Mouse (Mus musculus): ENCODE measurements around the gene Il22ra1. TPM values are rescaled to one million over a fixed set of nuclear protein-coding genes. Genes with fewer than 3 reads are reported as not detected.
A peak's percentile ranks its signal among the peaks of the same experiment; 100 is the strongest.

The Il22ra1 gene
- polyA plus RNA-seq, 1 experiment from 2014 or later = not detected

GRCm38 (mm10) chr4:135787271-135787670 is 59.3 kb downstream of the Il22ra1 start:
- Histone ChIP-seq H3K4me3 (ENCODE audit: low read depth, low read length) (no peak overlapping the region), H3K36me3 (ENCODE audit: control insufficient read depth, insufficient read depth, low read length) (no peaks in the 10 kb centered on the region), H3K4me2 (ENCODE audit: low read length) (no peak overlapping the region), H3K4me1 (ENCODE audit: control insufficient read depth, insufficient read depth, low read length) (no peaks in the 10 kb centered on the region), H3K27me3 (replicated peaks; ENCODE audit: control insufficient read depth, insufficient read depth, low read length) (no peaks in the 10 kb centered on the region), H3K9me3 (replicated peaks; ENCODE audit: control insufficient read depth, low read length) (no peaks in the 10 kb centered on the region), H3K27ac (ENCODE audit: low read depth, low read length) (no peak overlapping the region), H3K9ac (ENCODE audit: low read length) (no peak overlapping the region)
- ATAC-seq = no peak
- no peak for DNase-seq (ENCODE audit: low spot score)
- 90% methylated on average over 6 of the region's 6 CpGs for WGBS

DNA sequence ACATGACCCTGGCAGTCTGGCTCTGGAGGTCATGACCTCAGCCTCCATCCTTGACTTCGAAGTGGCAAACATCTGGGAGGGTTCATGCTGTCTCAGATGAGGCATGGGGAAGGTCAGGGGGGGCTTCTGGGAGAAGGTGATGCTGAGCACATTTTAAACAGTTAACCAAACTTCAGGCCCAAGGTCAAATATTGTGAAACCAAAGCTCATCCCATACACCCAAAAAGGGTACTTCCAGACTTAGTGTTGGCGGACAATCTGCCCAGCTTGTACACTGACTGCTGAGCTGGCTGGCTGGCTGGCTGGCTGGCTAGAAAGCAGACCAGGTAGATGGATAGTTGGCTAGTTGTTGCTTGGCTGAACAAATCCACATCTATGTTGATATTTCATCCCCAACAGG is 61.2 kb downstream of the Il22ra1 start:
- WGBS = 91% methylated on average over 2 of the region's 2 CpGs

DNA sequence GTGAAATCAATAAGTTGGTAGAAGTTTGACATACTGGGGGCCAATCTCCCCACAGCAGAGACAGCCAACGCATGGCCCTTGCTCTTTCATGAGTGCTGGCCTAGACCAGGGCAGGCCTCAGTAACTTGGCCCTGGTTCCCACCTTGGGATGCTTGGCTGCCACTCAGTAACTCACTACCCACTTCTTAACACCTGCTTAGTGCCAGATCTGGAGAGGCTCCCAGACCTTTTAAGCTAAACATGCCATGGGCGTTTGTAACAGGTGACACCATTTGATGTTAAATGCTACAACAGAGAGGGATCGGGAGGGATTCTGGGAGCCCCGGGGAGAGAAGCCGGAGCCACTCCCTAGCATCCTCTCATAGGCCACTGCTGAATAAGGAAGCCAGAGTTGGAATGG is 64.8 kb downstream of the Il22ra1 start:
- DNase-seq (ENCODE audit: low spot score) = no peak
- 94% methylated on average over 5 of the region's 5 CpGs for WGBS
- Histone ChIP-seq H3K27me3 (replicated peaks; ENCODE audit: control insufficient read depth, insufficient read depth, low read length) (no peaks in the 10 kb centered on the region), H3K9ac (ENCODE audit: low read length) (no peak overlapping the region), H3K4me3 (ENCODE audit: low read depth, low read length) (no peak overlapping the region), H3K4me1 (ENCODE audit: control insufficient read depth, insufficient read depth, low read length) (no peaks in the 10 kb centered on the region), H3K36me3 (ENCODE audit: control insufficient read depth, insufficient read depth, low read length) (no peaks in the 10 kb centered on the region), H3K4me2 (ENCODE audit: low read length) (no peak overlapping the region), H3K9me3 (replicated peaks; ENCODE audit: control insufficient read depth, low read length) (no peaks in the 10 kb centered on the region), H3K27ac (ENCODE audit: low read depth, low read length) (no peak overlapping the region)
- no peak for ATAC-seq

More for the DNA sequence above, 61.2 kb downstream of the Il22ra1 start:
- Histone ChIP-seq H3K4me1 (ENCODE audit: control insufficient read depth, insufficient read depth, low read length) (no peaks in the 10 kb centered on the region), H3K9ac (ENCODE audit: low read length) (no peak overlapping the region), H3K4me3 (ENCODE audit: low read depth, low read length) (no peak overlapping the region), H3K36me3 (ENCODE audit: control insufficient read depth, insufficient read depth, low read length) (no peaks in the 10 kb centered on the region), H3K27ac (ENCODE audit: low read depth, low read length) (no peak overlapping the region), H3K9me3 (replicated peaks; ENCODE audit: control insufficient read depth, low read length) (no peaks in the 10 kb centered on the region), H3K27me3 (replicated peaks; ENCODE audit: control insufficient read depth, insufficient read depth, low read length) (no peaks in the 10 kb centered on the region), H3K4me2 (ENCODE audit: low read length) (no peak overlapping the region)
- no peak for ATAC-seq
- no peak for DNase-seq (ENCODE audit: low spot score)

DNA sequence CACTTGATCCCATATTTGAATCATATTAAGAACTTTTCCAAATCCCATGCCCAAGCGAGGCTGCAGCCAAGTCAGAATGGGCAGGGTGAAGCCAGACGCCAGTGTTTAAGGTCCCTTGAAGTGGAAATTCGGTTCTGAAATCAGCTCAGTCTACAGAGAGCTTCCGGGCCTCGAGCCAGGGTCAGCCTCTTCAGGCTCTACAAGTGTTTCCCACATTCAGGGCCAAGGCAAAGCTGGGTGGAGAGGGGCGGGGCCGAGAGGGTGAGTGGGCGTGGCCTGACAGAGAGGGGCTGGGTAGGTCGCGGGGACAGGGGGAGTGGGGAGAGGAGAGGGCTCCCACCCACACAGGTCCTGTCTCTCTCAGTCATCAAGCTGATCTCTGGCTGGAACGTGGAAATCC is 70.0 kb downstream of the Il22ra1 start:
- Histone ChIP-seq H3K9ac (ENCODE audit: low read length) (no peak overlapping the region), H3K27ac (ENCODE audit: low read depth, low read length) (no peak overlapping the region), H3K4me3 (ENCODE audit: low read depth, low read length) (no peak overlapping the region), H3K4me1 (ENCODE audit: control insufficient read depth, insufficient read depth, low read length) (no peaks in the 10 kb centered on the region), H3K27me3 (replicated peaks; ENCODE audit: control insufficient read depth, insufficient read depth, low read length) (no peaks in the 10 kb centered on the region), H3K9me3 (replicated peaks; ENCODE audit: control insufficient read depth, low read length) (no peaks in the 10 kb centered on the region), H3K4me2 (ENCODE audit: low read length) (no peak overlapping the region), H3K36me3 (ENCODE audit: control insufficient read depth, insufficient read depth, low read length) (no peaks in the 10 kb centered on the region)
- DNase-seq (ENCODE audit: low spot score) = peak; percentile 45
- 28% methylated on average over 11 of the region's 11 CpGs for WGBS
- ATAC-seq = no peak

DNA sequence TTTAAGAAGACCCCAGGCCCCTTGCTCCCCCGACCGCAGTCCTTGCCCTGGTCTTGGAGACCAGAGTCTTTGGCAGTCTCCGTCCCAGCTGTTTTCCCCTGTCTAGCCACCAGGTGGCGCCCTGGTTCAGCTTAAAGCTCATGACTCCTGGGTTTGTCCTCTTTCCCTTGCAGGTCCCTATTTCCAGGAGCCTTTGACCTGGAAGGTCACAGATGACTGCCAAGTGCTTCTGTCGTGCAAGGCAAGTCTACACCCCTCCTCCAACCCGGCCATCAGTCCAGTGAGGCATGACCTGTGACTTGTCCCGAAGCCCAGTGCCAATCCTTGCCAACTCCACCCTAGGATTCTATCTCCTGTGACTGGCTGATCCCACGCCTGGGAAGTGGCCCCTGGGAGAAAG is 73.6 kb downstream of the Il22ra1 start:
- WGBS = 27% methylated on average over 8 of the region's 8 CpGs
- no peak overlapping the region for H3K4me2 ChIP-seq (ENCODE audit: low read length)
- H3K36me3 ChIP-seq (ENCODE audit: control insufficient read depth, insufficient read depth, low read length) = no peaks in the 10 kb centered on the region
- H3K9ac ChIP-seq (ENCODE audit: low read length) = no peak overlapping the region
- H3K4me1 ChIP-seq (ENCODE audit: control insufficient read depth, insufficient read depth, low read length) = no peaks in the 10 kb centered on the region
- no peak overlapping the region for H3K4me3 ChIP-seq (ENCODE audit: low read depth, low read length)
- H3K9me3 ChIP-seq (replicated peaks; ENCODE audit: control insufficient read depth, low read length) = no peaks in the 10 kb centered on the region
- no peak overlapping the region for H3K27ac ChIP-seq (ENCODE audit: low read depth, low read length)
- ATAC-seq (peak; percentile 48; the same call in 1 of the 2 replicates), DNase-seq (ENCODE audit: low spot score) (peak; percentile 90)
- no peaks in the 10 kb centered on the region for H3K27me3 ChIP-seq (replicated peaks; ENCODE audit: control insufficient read depth, insufficient read depth, low read length)

Other genes with a start within 250 kb of the Il22ra1 start
- gene Stpg1, start 233.4 kb upstream of the Il22ra1 start, polyA plus RNA-seq (2014; fragmentation: Nextera tagmentation; extraction: Ambion mirVana) = 0.19 TPM in 2 replicates
- 5.3 and 6.4 TPM in 2 replicates for gene Nipal3, start 233.1 kb upstream of the Il22ra1 start, polyA plus RNA-seq (2014; fragmentation: Nextera tagmentation; extraction: Ambion mirVana)
- gene Grhl3, start 154.5 kb upstream of the Il22ra1 start, polyA plus RNA-seq (2014; fragmentation: Nextera tagmentation; extraction: Ambion mirVana) = 0.55 and 0.62 TPM in 2 replicates
- gene Ifnlr1, start 41.9 kb upstream of the Il22ra1 start, polyA plus RNA-seq (2014; fragmentation: Nextera tagmentation; extraction: Ambion mirVana) = 0.15 TPM in 1 of 2 replicates, not detected in the other
- 0.17 and 0.22 TPM in 2 replicates for gene Myom3, start 31.5 kb downstream of the Il22ra1 start, polyA plus RNA-seq (2014; fragmentation: Nextera tagmentation; extraction: Ambion mirVana)
- 259 and 304 TPM in 2 replicates for gene Srsf10, start 127.6 kb downstream of the Il22ra1 start, polyA plus RNA-seq (2014; fragmentation: Nextera tagmentation; extraction: Ambion mirVana)
- gene Pnrc2, start 145.7 kb downstream of the Il22ra1 start, polyA plus RNA-seq (2014; fragmentation: Nextera tagmentation; extraction: Ambion mirVana) = 162 and 165 TPM in 2 replicates
- gene Cnr2, start 167.2 kb downstream of the Il22ra1 start, polyA plus RNA-seq (2014; fragmentation: Nextera tagmentation; extraction: Ambion mirVana) = 0.05 and 0.10 TPM in 2 replicates
- gene Fuca1, start 192.6 kb downstream of the Il22ra1 start, polyA plus RNA-seq (2014; fragmentation: Nextera tagmentation; extraction: Ambion mirVana) = 53.1 and 60.7 TPM in 2 replicates
- gene Hmgcl, start 218.3 kb downstream of the Il22ra1 start, polyA plus RNA-seq (2014; fragmentation: Nextera tagmentation; extraction: Ambion mirVana) = 70.4 and 71.0 TPM in 2 replicates
- 32.9 and 35.7 TPM in 2 replicates for gene Gale, start 235.6 kb downstream of the Il22ra1 start, polyA plus RNA-seq (2014; fragmentation: Nextera tagmentation; extraction: Ambion mirVana)
- gene Lypla2, start 244.5 kb downstream of the Il22ra1 start, polyA plus RNA-seq (2014; fragmentation: Nextera tagmentation; extraction: Ambion mirVana) = 163 and 168 TPM in 2 replicates